Mouse (Mus musculus) splenic B cell, adult 2 months (primary cell): ENCODE measurements at regions not wholly inside any gene's neighbourhood (a gene's known extent, or its start where the extent isn't known, plus 50 kb on each side); places are given as distances from the start of the nearest gene placed in this dataset.
"Not testable (repeated sequence)": the region's sequence is repeated elsewhere in the genome, so short reads cannot be mapped to it uniquely, and the experiment has no call there.

Experiments
- DNase-seq: peaks from one replicate; pipeline ENCODE4 v3.0.0-alpha.2; 2011; ENCODE audit warnings: low read depth, low spot score
- H3K27me3 ChIP-seq: 2 replicates; pipeline ENCODE4 v1.6.1; 2012; ENCODE audit warnings: mild to moderate bottlenecking, low read length, moderate library complexity, mixed read lengths; ENCODE audit not compliant: control insufficient read depth, poor library complexity, insufficient read depth, severe bottlenecking
- H3K36me3 ChIP-seq: 2 replicates; pipeline ENCODE4 v1.6.1; 2012; ENCODE audit warnings: mild to moderate bottlenecking, low read length, moderate library complexity, mixed read lengths; ENCODE audit not compliant: control insufficient read depth, poor library complexity, insufficient read depth, severe bottlenecking

DNA sequence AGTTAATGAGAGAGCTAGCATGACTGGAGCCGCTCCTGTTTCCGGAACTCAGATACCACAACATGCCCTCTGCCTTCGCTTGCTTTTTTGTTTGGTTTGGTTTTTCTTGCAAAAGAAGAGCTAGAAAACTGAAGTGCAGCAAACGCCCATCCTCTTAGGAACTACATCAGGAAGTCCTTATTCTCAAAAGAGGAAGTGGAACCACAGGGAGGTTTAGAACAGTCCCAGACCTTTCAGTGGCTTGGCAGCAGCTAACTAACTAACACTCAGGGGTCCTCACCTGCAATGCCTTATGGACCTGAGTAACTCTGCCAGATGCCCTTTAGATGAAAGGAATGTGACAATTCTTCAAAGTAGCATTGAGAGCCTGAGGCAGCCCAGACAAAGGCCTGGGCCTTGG, 168.2 kb downstream of the Wdr11 start:
- DNase-seq: peak; percentile 73
- no peaks in the 10 kb centered on the region for H3K27me3 ChIP-seq

GRCm38 (mm10) chr7:129760386-129760785, 168.7 kb downstream of the Wdr11 start:
- Histone ChIP-seq H3K27me3 (no peaks in the 10 kb centered on the region), H3K36me3 (no peaks in the 10 kb centered on the region)
- peak; percentile 49 for DNase-seq

More for the DNA sequence above, 168.2 kb downstream of the Wdr11 start:
- no peaks in the 10 kb centered on the region for H3K36me3 ChIP-seq

GRCm38 (mm10) chr7:129763754-129764153, 172.1 kb downstream of the Wdr11 start:
- Histone ChIP-seq H3K27me3 (no peaks in the 10 kb centered on the region), H3K36me3 (no peaks in the 10 kb centered on the region)
- DNase-seq: no peak

DNA sequence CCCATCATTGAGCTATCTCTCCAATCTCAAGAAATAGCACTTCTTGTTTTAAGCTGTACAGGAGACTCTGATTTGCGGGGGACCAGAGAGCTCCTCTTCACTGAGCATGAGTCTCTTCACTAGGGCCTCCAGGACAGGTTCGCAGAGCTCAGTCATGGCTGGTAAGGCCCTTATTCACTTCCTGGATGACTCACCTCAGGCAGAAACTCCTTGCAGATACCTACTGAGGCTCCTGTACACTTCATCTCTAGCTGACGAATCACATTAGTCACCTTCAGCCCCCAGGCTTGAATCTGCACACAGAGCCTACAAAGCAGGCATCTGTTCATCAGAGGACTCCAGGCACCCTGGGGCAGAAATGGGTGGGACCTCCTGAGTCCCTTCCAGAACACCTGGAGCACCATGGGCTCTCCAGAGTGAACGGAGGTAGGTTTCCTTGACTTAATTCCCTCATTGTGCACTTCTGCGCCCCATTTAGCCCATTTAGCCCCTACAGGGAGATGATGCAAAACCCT, 172.8 kb downstream of the Wdr11 start:
- Histone ChIP-seq H3K27me3 (no peaks in the 10 kb centered on the region), H3K36me3 (no peaks in the 10 kb centered on the region)
- peak; percentile 34 for DNase-seq

- DNase-seq: no peak
- Histone ChIP-seq H3K36me3 (no peaks in the 10 kb centered on the region), H3K27me3 (no peaks in the 10 kb centered on the region)
These were observed 174.0 kb downstream of the Wdr11 start for GRCm38 (mm10) chr7:129765681-129766080.

DNA sequence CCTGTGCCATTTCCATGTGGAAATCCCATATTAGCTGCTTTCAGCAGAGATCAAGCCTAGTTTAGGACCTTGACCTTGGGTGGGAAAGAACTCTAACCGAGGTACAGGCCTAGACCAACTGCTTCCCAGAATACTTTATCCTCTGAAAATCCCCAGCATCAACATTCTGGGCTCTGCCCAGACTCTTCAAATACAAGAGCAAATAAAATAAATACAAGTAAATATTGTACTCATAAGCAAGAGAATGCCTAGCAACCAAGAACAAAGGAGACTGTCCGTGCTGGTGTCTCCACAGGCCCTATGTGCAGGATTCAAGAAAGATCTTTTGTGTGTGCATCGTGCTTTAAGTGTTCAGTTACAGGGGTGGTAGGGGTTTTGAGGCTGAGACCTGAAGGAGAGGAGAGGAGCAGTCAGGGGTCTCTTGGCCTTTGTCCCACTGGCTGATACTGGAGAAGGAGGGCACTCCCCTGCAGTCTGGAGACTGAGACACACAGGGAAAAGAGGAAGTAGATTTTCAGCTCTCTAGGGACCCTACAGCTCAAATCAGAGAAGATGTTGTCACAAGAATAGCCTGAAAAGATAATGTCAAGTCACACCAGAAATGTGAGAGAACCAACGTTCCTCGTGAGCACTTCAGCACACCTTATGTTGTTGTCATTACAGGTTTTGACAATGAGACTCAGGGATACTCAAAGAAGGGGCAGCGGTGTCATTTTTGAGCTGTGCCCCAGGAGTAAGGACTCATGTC, 174.6 kb downstream of the Wdr11 start:
- no peaks in the 10 kb centered on the region for H3K36me3 ChIP-seq
- no peaks in the 10 kb centered on the region for H3K27me3 ChIP-seq
- DNase-seq: peak; percentile 69

- DNase-seq, H3K36me3 ChIP-seq, H3K27me3 ChIP-seq: not testable (repeated sequence)
These were observed 178.0 kb downstream of the Wdr11 start for GRCm38 (mm10) chr7:129769673-129770072.

DNA sequence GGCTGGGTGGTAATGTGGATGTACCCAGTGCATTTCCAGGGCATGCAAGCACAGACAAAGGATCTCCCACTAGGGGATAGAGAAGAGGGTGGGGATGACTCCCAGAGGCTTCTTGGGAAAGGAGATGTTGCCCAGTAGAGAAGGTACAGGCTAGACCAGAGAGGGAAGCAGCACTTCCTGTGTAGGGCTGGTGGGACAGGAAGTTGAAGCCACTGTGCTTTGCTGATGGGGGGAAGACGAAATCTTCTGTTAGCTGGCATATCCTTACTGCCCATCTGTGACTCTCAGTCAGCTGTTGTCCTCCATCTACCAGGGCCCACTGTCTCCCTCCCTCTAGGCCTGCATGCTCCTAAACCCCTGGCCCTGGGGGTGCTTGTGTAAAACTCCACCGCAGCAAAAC, 180.2 kb downstream of the Wdr11 start:
- Histone ChIP-seq H3K27me3 (no peaks in the 10 kb centered on the region), H3K36me3 (no peaks in the 10 kb centered on the region)
- DNase-seq: peak; percentile 22

- Histone ChIP-seq H3K36me3 (no peaks in the 10 kb centered on the region), H3K27me3 (no peaks in the 10 kb centered on the region)
- DNase-seq: no peak
These were observed 181.1 kb downstream of the Wdr11 start for GRCm38 (mm10) chr7:129772540-129773331.

DNA sequence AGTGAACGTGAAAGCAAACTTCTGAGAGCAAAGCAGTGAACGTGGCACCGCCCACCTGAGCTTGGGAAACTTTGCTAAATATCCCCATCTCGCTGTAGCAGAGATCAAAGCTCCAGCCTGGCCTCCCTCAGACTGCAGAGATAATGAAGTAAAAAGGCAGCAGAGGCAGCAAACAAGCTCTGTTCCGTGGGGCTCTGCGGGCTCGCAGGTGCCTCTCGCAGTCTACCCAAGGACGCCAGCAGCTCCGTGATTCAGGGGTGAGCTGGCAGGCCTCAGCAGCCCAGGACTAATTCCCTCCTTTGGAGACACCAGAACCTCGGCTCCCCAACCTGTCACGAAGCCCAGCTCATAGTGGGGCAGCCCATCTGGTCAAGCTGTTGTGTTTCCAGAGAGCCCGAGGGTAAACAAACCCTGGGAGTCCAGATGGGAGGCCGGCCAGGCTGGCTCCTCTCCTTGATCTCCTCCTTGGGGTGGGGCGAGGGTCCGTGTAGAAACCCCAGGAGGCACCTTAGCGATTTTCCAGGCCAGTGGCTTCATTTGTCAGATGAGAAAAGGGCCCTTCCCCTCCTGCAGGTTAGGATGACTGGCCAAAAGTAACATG, 182.7 kb downstream of the Wdr11 start:
- no peak for DNase-seq
- H3K36me3 ChIP-seq: no peaks in the 10 kb centered on the region
- H3K27me3 ChIP-seq: no peaks in the 10 kb centered on the region

DNA sequence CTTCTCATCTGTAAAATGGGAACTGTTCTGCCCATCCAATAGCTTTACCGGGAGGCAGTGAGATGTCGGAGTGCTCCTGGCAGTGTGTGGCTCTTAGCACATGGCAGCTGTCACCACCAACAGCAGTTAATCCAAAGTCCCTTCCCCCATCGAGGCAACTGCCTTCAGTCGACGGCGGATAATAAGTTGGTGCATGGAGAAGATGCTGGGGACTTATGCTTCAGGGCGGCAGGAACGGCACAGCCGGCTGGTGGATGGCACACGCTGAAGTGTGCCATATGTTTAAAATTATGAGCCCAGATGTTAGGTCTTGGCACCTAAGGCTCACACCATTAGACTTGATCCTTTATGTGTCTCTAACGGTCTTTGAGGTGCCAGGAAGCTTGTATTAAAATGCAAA, 183.5 kb downstream of the Wdr11 start:
- no peak for DNase-seq
- Histone ChIP-seq H3K36me3 (no peaks in the 10 kb centered on the region), H3K27me3 (no peaks in the 10 kb centered on the region)

GRCm38 (mm10) chr7:129778842-129779421, 187.3 kb downstream of the Wdr11 start:
- H3K36me3 ChIP-seq: no peaks in the 10 kb centered on the region; the same call in 1 of the 2 replicates
- no peak for DNase-seq
- no peaks in the 10 kb centered on the region for H3K27me3 ChIP-seq

- no peaks in the 10 kb centered on the region; the same call in 1 of the 2 replicates for H3K36me3 ChIP-seq
- DNase-seq: no peak
These were observed 188.3 kb downstream of the Wdr11 start for GRCm38 (mm10) chr7:129779939-129780338.

DNA sequence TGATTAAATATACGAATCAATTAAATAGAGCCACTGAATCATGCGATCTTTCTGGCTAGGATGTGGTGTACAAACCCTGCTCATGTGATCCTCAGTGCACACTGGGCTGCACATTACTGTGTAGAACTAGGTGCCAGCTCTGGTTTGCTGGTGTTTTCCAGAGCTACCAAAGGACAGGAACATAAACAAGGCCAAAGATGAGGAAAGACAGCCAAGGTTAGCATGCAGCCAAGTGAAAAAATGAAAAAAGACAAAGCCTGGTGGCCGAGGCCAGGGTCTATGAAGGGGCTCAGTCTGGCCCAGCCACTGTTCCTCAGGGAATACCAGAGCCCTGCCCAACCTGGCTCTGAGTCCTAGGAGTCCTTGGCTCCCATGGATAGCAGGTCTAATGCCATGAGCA, 190.1 kb downstream of the Wdr11 start:
- Histone ChIP-seq H3K36me3 (no peaks in the 10 kb centered on the region; the same call in 1 of the 2 replicates), H3K27me3 (no peaks in the 10 kb centered on the region)
- no peak for DNase-seq

More at GRCm38 (mm10) chr7:129779939-129780338, 188.3 kb downstream of the Wdr11 start:
- no peaks in the 10 kb centered on the region for H3K27me3 ChIP-seq
